Mouse (Mus musculus) liver, adult 2 months (tissue): ENCODE data around the gene Ssu72.
A peak's percentile ranks its signal among the peaks of the same experiment; 100 is the strongest.

Source experiments
- CTCF ChIP-seq: fragments of 200-500 bp; IDR thresholded peaks from 2 replicates; pipeline ENCODE4 v1.5.1; 2011; ENCODE audit warnings: low read depth, low read length, control low read depth
- POLR2A ChIP-seq: fragments of 200-500 bp; IDR thresholded peaks from 2 replicates; pipeline ENCODE4 v1.6.1; 2011; ENCODE audit warnings: low read length, control low read depth; ENCODE audit not compliant: insufficient read depth; ENCODE audit errors: extremely low read depth

DNA sequence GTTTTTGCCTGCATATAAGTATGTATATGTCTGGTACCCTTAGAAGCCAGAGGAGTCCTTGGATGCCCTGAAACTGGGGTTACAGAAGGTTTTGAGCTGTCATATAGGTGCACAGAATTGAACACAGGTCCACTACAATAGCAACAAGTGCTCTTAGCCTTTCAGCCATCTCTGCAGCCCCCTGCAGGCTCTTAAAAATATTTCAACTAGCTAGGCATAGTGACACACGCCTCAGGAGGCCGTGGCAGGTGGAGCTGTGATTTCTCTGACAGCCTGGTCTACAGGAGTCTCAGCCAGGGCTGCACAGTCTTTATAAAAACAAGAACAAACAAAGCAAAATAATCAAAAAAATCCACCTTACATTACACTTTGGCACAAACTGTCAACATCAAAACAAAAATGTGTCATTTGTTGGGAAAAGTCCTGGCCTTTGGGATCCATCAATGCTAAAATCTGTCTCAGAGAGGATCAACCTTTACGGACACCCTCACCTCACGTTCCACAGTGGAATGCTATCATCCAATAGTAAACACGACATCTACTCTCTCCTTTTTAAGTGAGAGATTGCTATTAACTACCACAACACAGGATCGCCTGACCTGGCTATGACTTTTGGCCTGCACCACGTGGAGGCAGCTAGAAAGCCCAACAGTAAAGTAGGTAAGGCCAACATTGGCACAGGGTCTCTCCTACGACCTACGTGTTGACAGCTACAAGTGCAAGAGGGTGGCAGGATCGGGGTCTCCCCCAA, 55.4 kb downstream of the Ssu72 start:
- 0 out of 2 replicates have a peak, but pooled peaks have one; percentile 12 for TF ChIP-seq CTCF
- TF ChIP-seq POLR2A = no peak
